Mouse (Mus musculus) lung, adult 2 months (tissue): Measurements from ENCODE around the gene Cacng4.

Experiments used
- CTCF ChIP-seq: fragments of 200-500 bp; IDR thresholded peaks from 2 replicates; pipeline ENCODE4 v1.5.1; 2011; ENCODE audit warnings: mild to moderate bottlenecking, low read length, control low read depth; ENCODE audit not compliant: insufficient read depth
- POLR2A ChIP-seq: fragments of 200-500 bp; IDR thresholded peaks from 2 replicates; pipeline ENCODE4 v1.6.1; 2011; ENCODE audit warnings: low read depth, mild to moderate bottlenecking, control low read depth, low read length, borderline replicate concordance; ENCODE audit errors: extremely low read depth

GRCm38 (mm10) chr11:107737886-107738285 is 56.5 kb downstream of the Cacng4 start:
- no peak for TF ChIP-seq CTCF
- no peak for TF ChIP-seq POLR2A
